Comparison of ENCODE assay signal across 29 mouse cellular contexts in the genomic region with DNA sequence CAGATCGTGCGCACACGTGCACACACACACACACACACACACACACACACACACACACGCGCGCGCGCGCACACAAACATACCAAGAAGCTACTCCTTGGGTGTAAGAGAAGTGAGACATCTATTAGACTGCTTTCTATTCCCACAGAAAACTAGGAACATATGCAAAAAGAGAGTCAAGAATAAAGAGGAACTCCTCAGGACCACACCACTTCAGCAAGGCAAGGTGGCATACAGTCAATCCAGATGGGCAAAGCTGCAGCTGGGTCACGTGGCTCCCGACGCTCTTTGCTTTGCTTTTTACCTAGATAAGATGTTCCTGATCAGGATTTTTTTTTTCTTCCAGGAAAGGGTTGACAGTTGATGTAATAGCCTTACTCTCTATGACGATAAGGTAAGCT. TPM values are rescaled to one million over a fixed set of nuclear protein-coding genes. Genes with fewer than 3 reads are reported as not detected.
A peak's percentile ranks its signal among the peaks of the same experiment; 100 is the strongest.
DNase-seq lines count a peak whose midpoint lies in the region; ATAC-seq and TF ChIP-seq lines count a peak whose summit lies in the region.
"Had no signal": no experiment of that assay in that cellular context is flagged by ENCODE, and none has a peak within 500 bp of the region (broad histone marks: within the 10 kb centered on the region; RNA-seq: fewer than 3 reads in every experiment).

No protein-coding gene starts in this region.

- H3K27me3 ChIP-seq in heart, embryonic 10.5 days (ENCODE audit: insufficient read depth, poor library complexity, severe bottlenecking): no peaks in the 10 kb centered on the region
- no peaks in the 10 kb centered on the region for H3K27me3 ChIP-seq in liver, adult 2 months (ENCODE audit: control insufficient read depth, insufficient read depth, low read length)
- no peaks in the 10 kb centered on the region for H3K27me3 ChIP-seq in liver, embryonic 11.5 days (replicated peaks; ENCODE audit: control insufficient read depth, insufficient read depth, low read length)
- H3K27me3 ChIP-seq: embryonic facial prominence, embryonic 13.5 days; hindbrain, embryonic 12.5 days; hindbrain, embryonic 15.5 days had no signal

- 91% methylated on average over 13 of the region's 13 CpGs for WGBS in heart, embryonic 10.5 days
- 89% methylated on average over 13 of the region's 13 CpGs for WGBS in liver, adult 2 months
- 86% methylated on average over 13 of the region's 13 CpGs for WGBS in liver, embryonic 11.5 days

- ATAC-seq in liver, embryonic 11.5 days (replicated peaks; ENCODE audit: low FRiP score): no peak
- peak; percentile 58 for ATAC-seq in megakaryocyte progenitor cell, adult 5-6 weeks (replicated peaks; ENCODE audit: poor library complexity)
- ATAC-seq: forebrain, embryonic 14.5 days; forebrain, postnatal 0 days; intestine, postnatal 0 days; Patski had no signal

- H3K9ac ChIP-seq in liver, adult 2 months (ENCODE audit: low read depth, low read length): no peak overlapping the region
- H3K9ac ChIP-seq in liver, embryonic 11.5 days (ENCODE audit: low read depth, low read length): no peak overlapping the region
- H3K9ac ChIP-seq: embryonic facial prominence, embryonic 13.5 days; forebrain, postnatal 0 days; hindbrain, embryonic 12.5 days; hindbrain, embryonic 15.5 days had no signal

- H3K4me1 ChIP-seq in heart, embryonic 10.5 days: peaks cover 43% of the 10 kb centered on the region
- H3K4me1 ChIP-seq in liver, adult 2 months (ENCODE audit: control insufficient read depth, insufficient read depth, low read length): no peaks in the 10 kb centered on the region
- H3K4me1 ChIP-seq in liver, embryonic 11.5 days (replicated peaks; ENCODE audit: control insufficient read depth, insufficient read depth, low read length): no peaks in the 10 kb centered on the region; the same call in 1 of the 2 replicates
- H3K4me1 ChIP-seq: embryonic facial prominence, embryonic 13.5 days; hindbrain, embryonic 15.5 days had no signal

- no peak overlapping the region for H3K27ac ChIP-seq in heart, embryonic 10.5 days
- H3K27ac ChIP-seq in liver, adult 2 months (replicated peaks; ENCODE audit: insufficient read depth, low read depth, low read length): no peak overlapping the region
- H3K27ac ChIP-seq in liver, embryonic 11.5 days (ENCODE audit: low read depth, low read length): no peak overlapping the region
- H3K27ac ChIP-seq: embryonic facial prominence, embryonic 10.5 days; embryonic facial prominence, embryonic 13.5 days; hindbrain, embryonic 12.5 days; hindbrain, embryonic 15.5 days had no signal

- H3K9me3 ChIP-seq in heart, embryonic 10.5 days: no peaks in the 10 kb centered on the region
- no peaks in the 10 kb centered on the region for H3K9me3 ChIP-seq in liver, embryonic 11.5 days (ENCODE audit: control insufficient read depth, low read length)
- H3K9me3 ChIP-seq: embryonic facial prominence, embryonic 10.5 days; embryonic facial prominence, embryonic 13.5 days; hindbrain, embryonic 12.5 days; hindbrain, embryonic 15.5 days had no signal

- TF ChIP-seq POLR2A in liver, adult 2 months (IDR thresholded peaks at IDR 0.05; ENCODE audit: extremely low read depth, insufficient read depth, low read length): no peak

- H3K4me3 ChIP-seq in heart, embryonic 10.5 days: no peak overlapping the region
- H3K4me3 ChIP-seq in liver, adult 2 months (ENCODE audit: insufficient read depth, low read depth, low read length): no peak overlapping the region
- no peak overlapping the region for H3K4me3 ChIP-seq in liver, embryonic 11.5 days (ENCODE audit: low read depth, low read length)
- H3K4me3 ChIP-seq: embryonic facial prominence, embryonic 10.5 days; embryonic facial prominence, embryonic 13.5 days; erythroblast, embryonic 14.5 days; hindbrain, embryonic 12.5 days; hindbrain, embryonic 15.5 days had no signal

- peaks cover 18% of the 10 kb centered on the region for H3K36me3 ChIP-seq in heart, embryonic 10.5 days
- no peaks in the 10 kb centered on the region for H3K36me3 ChIP-seq in liver, adult 2 months (ENCODE audit: control insufficient read depth, insufficient read depth, low read length)
- H3K36me3 ChIP-seq in liver, embryonic 11.5 days (ENCODE audit: control insufficient read depth, insufficient read depth, low read length): no peaks in the 10 kb centered on the region
- H3K36me3 ChIP-seq: embryonic facial prominence, embryonic 10.5 days; embryonic facial prominence, embryonic 13.5 days; G1E; hindbrain, embryonic 12.5 days; hindbrain, embryonic 15.5 days had no signal

- no peak for TF ChIP-seq CTCF in liver, adult 2 months (IDR thresholded peaks at IDR 0.05; ENCODE audit: low read depth, low read length)

- no peaks in the 10 kb centered on the region for H3K79me2 ChIP-seq in liver, adult 2 months (ENCODE audit: control insufficient read depth, insufficient read depth, low read length)

- DNase-seq in heart, embryonic 10.5 days (ENCODE audit: low spot score): peak; percentile 45
- no peak for DNase-seq in heart, adult 8-10 months (ENCODE audit: low spot score)
- peak; percentile 35 for DNase-seq in liver, adult 2 months (ENCODE audit: extremely low read depth, low read depth, low spot score)
- no peak for DNase-seq in liver, embryonic 11.5 days (ENCODE audit: low spot score)
- no peak for DNase-seq in T-cell, adult 2 months (ENCODE audit: low spot score)
- DNase-seq: adrenal gland, adult 2 months; adrenal gland, postnatal 14 days; B cell, adult 2 months; cerebellum, adult 11 months; cerebellum, adult 2 months; cerebellum, adult 9-11 months; cerebellum, postnatal 25 days; embryo, embryonic 11 days; forebrain, postnatal 0 days; gastrocnemius, postnatal 10 days; gastrocnemius, postnatal 36 days; heart, adult 11 months; heart, postnatal 14 days had no signal

- no peak overlapping the region for H3K4me2 ChIP-seq in liver, embryonic 11.5 days
- H3K4me2 ChIP-seq: embryonic facial prominence, embryonic 13.5 days; hindbrain, embryonic 12.5 days; hindbrain, embryonic 15.5 days had no signal

RNA-seq across cellular contexts. Expression of gene Tmem108, which starts 45.6 kb away (rescaled TPM):
- polyA plus RNA-seq in heart, embryonic 10.5 days (2016; fragmentation: Nextera tagmentation; extraction: Ambion mirVana): 101 and 126 TPM in 2 replicates
- 1 to 10 TPM; 3.7 to 4.7 (median 4.4) TPM for total RNA-seq in heart, adult 8-10 months (2022)
- 0.09 and 0.13 TPM in 2 replicates for total RNA-seq in liver, adult 2 months (2014; rRNA removed)
- 0.21 and 0.40 TPM in 2 replicates for polyA plus RNA-seq in liver, adult 2 months (2012; rRNA removed)
- 15.0 and 17.6 TPM in 2 replicates for polyA plus RNA-seq in liver, embryonic 11.5 days (2014; fragmentation: Nextera tagmentation; extraction: Ambion mirVana)
- total RNA-seq in megakaryocyte progenitor cell, adult 5-6 weeks (2015): 0.37 and 0.73 TPM in 2 replicates
- 0.04 and 0.81 TPM in 2 replicates for total RNA-seq in megakaryocyte progenitor cell, adult 5-6 weeks (2017)
- total RNA-seq: gastrocnemius, postnatal 36 days; hematopoietic stem cell, adult 5-6 weeks had no signal
- polyA plus RNA-seq: erythroblast, embryonic 14.5 days; G1E; Patski had no signal

Comparison
In these comparisons a context has a peak if more than half of its experiments do, and no peak if none do; other contexts are left out.
1. DNase-seq: peak in heart, embryonic 10.5 days (single experiment) and liver, adult 2 months (single experiment); none in heart, adult 8-10 months (single experiment), liver, embryonic 11.5 days (single experiment) and T-cell, adult 2 months (single experiment).